Mouse (Mus musculus) layer of hippocampus, adult 2 months (tissue): ENCODE results near the gene Vmac. TPM values are rescaled to one million over a fixed set of nuclear protein-coding genes. Genes with fewer than 3 reads are reported as not detected.

Source experiments
- DNase-seq, 2 experiments: peaks; one replicate each; pipeline ENCODE4 v3.0.0; 2022; ENCODE audit warnings: low spot score in 2 of 2
- H3K27ac ChIP-seq: fragments of 200-600 bp; 2 replicates; pipeline ENCODE4 v1.8.1; 2022
- H3K4me3 ChIP-seq: fragments of 200-600 bp; 2 replicates; pipeline ENCODE4 v1.8.1; 2022; ENCODE audit warnings: mild to moderate bottlenecking
- CTCF ChIP-seq: fragments of 200-600 bp; conservative IDR thresholded peaks from 2 replicates; pipeline ENCODE4 v1.8.1; 2022; ENCODE audit warnings: antibody characterized with exemption, mild to moderate bottlenecking, moderate library complexity
- long read RNA-seq, 2 experiments: library from polyadenylated mRNA; stranded (forward); transcript quantifications; one replicate each; pipeline ENCODE4 v2.0.0; 2021; ENCODE audit warnings: borderline mapping rate in 2 of 2
- total RNA-seq, 2 experiments: library from RNA; stranded (reverse); gene quantifications; 2 replicates each; pipeline ENCODE4 v1.2.3; 2021

Gene Vmac
- 10 to 100 TPM; 10.2 to 12.5 TPM for total RNA-seq
- long read RNA-seq, experiment 1, transcript Vmac-201 (2 exons, 2,226 nt): major isoform, 5 of 9 reads
- long read RNA-seq, experiment 1, partial matches to known transcripts: 0 of 9 reads
- long read RNA-seq, experiment 1, other reads (novel, unspliced or antisense): 0 of 9 reads
- long read RNA-seq, experiment 2, transcript Vmac-202 (2 exons, 1,965 nt): major isoform, 5 of 13 reads
- long read RNA-seq, experiment 2, partial matches to known transcripts: 0 of 13 reads
- long read RNA-seq, experiment 2, other reads (novel, unspliced or antisense): 5 of 13 reads

DNA sequence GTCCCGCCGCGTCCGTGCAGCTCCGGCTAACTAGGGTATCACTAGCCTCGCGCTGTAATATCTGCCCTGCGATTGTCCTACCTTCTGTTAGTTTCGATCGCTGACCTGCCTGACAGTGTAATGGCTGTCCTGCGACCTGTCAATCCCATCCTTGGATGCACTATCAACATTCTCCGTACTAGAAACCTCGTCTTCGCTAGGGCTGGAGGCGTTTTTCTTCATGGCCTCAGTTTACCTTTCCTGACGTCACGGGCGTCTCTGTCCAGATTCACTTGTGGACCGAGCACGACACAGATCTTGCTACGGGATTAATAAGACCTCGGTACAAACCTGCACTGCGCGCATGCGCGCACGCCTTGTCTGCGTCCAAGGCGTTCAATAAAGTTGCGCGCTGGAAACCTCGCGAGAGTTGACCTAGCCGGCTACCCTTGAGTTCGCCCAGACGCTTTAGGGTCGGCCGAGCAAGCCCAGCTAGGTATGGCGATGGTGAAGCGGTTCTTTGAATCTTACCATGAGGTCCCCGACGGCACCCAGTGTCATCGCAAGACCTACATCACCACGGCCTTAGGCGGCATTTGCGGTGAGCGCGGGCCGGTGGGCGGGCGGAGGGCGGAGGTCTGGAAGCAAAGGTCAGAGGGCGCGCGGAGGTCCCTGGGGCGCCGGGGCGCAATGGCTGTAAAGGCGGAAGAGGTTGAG is at the start of gene Vmac, which contains the start of gene Ndufa11:
Vmac (minus strand) TSS at position 660 of the 696 bp plus-strand sequence.
Ndufa11 (plus strand) TSS at position 405 of the 696 bp plus-strand sequence.
- H3K4me3 ChIP-seq: peak within 1 kb of the TSS; percentile 73
- peak within 1 kb of the TSS; percentile 97 for H3K27ac ChIP-seq
- TF ChIP-seq CTCF: no peak
- peak; percentile 81 to 92 for DNase-seq

DNA sequence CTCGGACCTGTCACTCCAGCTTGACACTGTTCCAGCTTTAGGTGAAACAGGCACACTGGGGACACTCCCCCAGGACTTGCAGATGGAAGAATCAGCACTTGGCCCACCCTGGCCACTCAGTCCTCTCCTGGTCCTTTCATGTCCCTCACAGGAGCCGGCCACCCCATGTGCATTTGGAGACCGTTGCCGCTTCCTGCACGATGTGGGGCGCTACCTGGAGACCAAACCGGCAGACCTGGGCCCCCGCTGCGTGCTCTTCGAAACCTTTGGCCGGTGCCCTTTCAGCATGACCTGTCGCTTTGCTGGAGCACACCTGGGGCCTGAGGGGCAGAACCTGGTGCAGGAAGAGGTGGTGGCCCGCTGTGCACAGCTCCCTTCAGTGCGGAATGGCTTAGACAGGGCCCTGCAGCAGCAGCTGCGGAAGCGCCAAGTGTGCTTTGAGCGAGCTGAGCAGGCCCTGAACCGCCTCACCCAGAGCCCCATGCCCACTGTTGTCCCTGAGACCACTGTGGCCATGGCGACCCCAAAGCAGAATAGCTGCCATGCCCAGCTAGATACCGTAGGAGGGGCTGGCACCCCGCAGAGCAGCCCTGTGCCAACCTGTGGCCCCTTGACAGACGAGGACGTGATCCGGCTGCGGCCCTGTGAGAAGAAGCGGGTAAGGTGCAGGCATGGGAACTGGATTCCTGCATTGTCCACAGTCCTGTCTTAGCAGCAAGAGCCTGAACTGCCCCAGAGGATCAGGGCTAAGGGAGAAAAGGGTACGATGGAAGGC is 49.0 kb upstream of the Vmac start:
- DNase-seq: no peak
- TF ChIP-seq CTCF: no peak
- H3K27ac ChIP-seq: no peak overlapping the region

DNA sequence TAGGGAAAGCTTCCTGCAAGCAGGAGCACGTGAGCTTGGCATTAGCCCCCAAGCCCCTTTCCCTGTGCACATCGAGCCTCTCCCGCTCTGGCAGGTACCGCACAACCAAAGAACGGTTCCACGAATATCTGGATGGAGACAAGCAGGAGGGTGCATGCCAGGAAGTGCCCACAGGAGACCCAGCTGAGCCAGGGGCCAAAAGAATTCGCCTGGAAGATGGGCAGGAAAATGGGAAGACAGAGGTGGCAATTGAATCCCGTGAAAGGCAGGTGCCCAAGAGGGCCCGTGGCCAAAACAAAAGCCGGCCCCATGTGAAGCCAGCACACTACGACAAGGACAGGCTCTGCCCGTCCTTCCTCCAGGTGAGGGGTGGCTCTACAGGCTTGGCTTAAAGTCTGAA is 47.6 kb upstream of the Vmac start:
- Histone ChIP-seq H3K27ac (peak overlapping the region; percentile 100), H3K4me3 (peak overlapping the region; percentile 91)
- no peak for TF ChIP-seq CTCF
- DNase-seq: no peak

More for the DNA sequence above, 49.0 kb upstream of the Vmac start:
- no peak overlapping the region for H3K4me3 ChIP-seq

- peak within 1 kb of the TSS; percentile 91 for H3K4me3 ChIP-seq
- TF ChIP-seq CTCF: no peak
- peak; percentile 80 to 91 for DNase-seq
- H3K27ac ChIP-seq: peak within 1 kb of the TSS; percentile 100
Measured at GRCm38 (mm10) chr17:56764474-56765354, 46.9 kb upstream of the Vmac start, which contains the start of gene Dus3l. Gene Dus3l (plus strand): TSS chr17:56764757.

- H3K27ac ChIP-seq: peak overlapping the region; percentile 100
- TF ChIP-seq CTCF: no peak
- H3K4me3 ChIP-seq: peak overlapping the region; percentile 91
- DNase-seq: no peak
Measured at GRCm38 (mm10) chr17:56763741-56764250, 46.0 kb upstream of the Vmac start.

- Histone ChIP-seq H3K4me3 (peak overlapping the region; percentile 53), H3K27ac (peak overlapping the region; percentile 95)
- TF ChIP-seq CTCF: peak; percentile 100
- peak; percentile 55 to 66 for DNase-seq
Measured at GRCm38 (mm10) chr17:56762769-56763731, 45.2 kb upstream of the Vmac start.

DNA sequence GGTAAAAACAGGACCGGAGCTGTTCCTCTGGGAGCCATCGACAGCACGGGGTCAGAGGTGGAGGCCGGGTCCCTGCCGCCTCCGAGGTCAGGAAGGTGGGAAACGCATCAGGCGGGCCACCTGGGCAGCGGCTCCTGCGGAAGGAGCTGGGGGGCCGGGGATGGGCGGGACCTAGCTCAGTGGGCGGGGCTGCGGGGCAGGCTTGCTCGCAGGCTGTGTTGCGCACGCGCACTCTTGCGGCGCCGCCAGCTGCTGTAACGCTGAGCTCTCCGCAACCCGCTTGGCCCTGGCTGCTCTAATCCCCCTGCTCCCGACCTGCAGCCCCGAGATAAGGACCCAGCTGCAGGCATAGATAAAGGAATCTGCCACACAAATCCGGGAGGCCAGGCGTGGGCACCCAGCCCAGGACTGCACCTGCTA is 44.2 kb upstream of the Vmac start:
- H3K4me3 ChIP-seq: peak overlapping the region; percentile 53
- DNase-seq: peak; percentile 78 to 87
- TF ChIP-seq CTCF: no peak
- H3K27ac ChIP-seq: peak overlapping the region; percentile 95

DNA sequence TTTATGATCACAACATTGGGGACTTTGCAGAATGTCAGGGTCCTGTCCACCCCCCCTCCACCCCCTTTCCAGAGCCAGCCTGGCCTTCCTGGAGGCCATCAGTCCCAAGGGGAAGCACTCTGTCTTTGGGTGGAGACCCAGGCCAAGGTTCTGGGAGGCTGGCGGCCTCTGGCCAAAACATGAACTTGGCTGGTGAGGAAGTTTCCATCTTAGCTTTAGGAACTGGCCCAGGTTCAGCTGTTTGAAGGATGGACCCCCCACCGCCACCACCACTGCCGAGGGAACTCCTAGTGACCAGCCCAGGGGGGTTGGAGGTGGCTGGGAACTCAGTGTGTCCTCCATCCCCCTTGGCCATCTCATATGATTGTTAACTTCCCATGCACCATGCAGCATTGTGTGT is 43.3 kb upstream of the Vmac start:
- H3K27ac ChIP-seq: no peak overlapping the region
- no peak for DNase-seq
- H3K4me3 ChIP-seq: no peak overlapping the region
- no peak for TF ChIP-seq CTCF

GRCm38 (mm10) chr17:56759261-56759660 is 41.4 kb upstream of the Vmac start:
- H3K4me3 ChIP-seq: no peak overlapping the region
- no peak for DNase-seq
- no peak for TF ChIP-seq CTCF
- no peak overlapping the region for H3K27ac ChIP-seq

DNA sequence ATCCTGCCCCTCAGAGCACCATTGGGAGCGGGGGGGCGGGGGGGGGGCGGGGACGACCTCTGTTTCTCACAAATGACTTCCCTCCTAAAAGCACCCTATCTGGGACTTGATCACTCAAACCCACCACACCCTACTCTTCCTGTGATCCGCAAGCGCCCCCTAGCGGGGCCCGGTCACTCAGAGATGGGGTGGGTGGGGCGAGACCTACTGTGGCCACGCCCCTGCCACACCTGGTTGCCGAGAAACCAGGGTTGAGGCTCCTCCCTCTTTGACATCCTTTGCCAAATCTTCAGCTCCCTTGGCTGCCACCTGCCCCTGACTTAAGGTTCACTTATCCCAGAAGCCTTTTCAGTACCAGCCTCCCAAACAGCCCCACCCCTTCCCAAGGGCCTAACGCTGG is 40.3 kb upstream of the Vmac start:
- peak; percentile 78 for TF ChIP-seq CTCF
- peak in 1 of 2 experiments; percentile 77 for DNase-seq
- Histone ChIP-seq H3K4me3 (no peak overlapping the region), H3K27ac (no peak overlapping the region)
